Mouse (Mus musculus) left cerebral cortex, adult 11 months (tissue): Measurements from ENCODE around the gene Rbm17.
"Not testable (repeated sequence)": the region's sequence is repeated elsewhere in the genome, so short reads cannot be mapped to it uniquely, and the experiment has no call there.

Experiments
- DNase-seq: peaks from one replicate; pipeline ENCODE4 v3.0.0; 2022; ENCODE audit warnings: low spot score

Gene Rbm17

DNA sequence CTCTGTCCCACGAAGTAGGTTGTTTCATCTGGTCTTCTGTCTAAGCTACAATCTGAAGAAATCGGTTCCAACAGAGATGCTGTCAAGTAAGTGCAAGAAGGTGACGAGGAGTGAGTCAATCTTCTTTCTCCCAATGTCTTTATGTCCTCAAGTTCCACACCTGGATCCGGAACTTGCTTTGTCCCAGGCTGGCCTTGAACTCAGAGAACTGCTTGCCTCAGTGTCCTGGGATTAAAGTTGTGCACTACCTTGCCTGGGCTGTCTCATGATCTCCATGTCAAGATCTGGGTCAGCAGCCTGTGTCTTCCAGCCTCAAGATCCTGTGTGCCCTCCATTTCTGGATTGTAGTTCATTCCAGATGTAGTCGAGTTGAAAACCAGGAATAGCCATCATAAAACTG is at the start of gene Rbm17:
Gene Rbm17 (minus strand): TSS at position 101 of the 400 bp plus-strand sequence.
- no peak for DNase-seq

DNA sequence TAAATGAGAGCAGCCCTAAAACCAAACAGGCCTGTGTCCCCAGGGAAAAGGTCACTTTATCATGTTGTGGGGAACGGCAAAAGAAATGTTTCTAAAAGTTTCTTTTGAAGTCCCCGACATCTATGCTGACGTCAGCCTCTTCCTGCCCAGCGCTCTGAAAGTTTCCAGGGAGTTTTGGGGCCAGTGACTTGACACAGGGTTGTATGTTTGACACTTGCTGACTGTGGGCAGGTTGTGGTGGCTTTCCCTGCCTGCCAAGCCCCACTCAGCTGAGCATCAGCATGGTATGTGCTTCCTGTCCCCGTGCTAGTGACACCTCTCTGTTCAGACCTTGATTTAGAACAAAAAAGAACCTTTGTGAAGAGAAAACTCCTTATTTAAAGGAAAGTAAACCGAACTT is 49.4 kb upstream of the Rbm17 start:
- no peak for DNase-seq

DNA sequence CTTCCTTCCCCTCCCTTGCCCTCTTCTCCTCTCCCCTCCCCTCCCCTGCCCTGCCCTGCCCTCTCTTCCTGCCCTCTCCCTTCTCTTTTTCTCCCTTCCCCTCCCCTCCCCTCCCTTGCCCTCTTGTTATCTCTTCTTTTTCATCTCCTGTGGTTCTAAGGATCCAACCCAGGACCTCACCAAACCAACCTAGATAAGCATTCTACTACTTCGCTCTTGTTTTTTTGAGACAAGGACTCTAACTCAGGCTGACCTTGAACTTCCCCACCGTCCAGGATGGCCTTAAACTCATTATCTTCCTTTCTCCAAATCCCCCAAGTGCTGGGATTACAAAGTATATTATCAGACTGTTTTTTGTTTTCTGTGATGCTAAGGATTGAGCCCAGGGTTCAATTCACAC is 48.8 kb upstream of the Rbm17 start:
- no peak for DNase-seq

DNA sequence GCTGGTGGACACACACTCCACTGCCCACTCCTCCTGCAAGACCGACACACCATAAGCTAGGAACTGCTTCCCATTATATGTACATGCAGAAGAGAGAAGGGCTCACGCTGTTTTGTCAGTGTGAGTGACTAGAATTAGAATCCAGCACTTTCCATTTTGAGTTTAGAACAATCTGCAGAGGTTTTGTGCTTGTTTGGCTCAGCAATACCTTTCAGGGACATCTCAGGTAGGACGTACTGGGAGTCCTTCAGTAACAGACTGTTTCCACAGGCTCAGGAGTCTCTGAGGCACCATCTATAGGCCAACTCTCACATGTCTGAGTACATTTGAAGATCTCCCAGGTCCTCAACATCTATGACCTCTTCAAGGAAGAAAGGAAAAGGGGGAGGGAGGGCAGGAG is 48.2 kb upstream of the Rbm17 start:
- no peak for DNase-seq

DNA sequence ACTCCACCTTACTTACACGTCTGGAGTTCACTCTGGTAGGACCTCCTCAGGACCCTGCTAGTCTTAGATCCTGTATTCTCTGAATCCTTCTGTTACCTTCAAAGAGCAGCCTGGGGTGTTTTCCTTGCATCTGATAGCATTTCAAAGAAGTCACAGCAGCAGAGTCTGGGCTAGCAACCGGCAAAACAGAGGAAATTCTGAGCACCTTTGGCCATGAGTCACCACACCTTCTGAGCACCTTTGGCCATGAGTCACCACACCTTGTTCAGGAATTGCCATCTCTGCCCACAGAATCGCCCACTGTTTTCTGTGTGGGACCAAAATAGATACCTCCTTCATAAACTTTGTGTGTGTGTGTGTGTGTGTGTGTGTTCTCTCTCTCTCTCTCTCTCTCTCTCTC is 47.5 kb upstream of the Rbm17 start:
- no peak for DNase-seq

DNA sequence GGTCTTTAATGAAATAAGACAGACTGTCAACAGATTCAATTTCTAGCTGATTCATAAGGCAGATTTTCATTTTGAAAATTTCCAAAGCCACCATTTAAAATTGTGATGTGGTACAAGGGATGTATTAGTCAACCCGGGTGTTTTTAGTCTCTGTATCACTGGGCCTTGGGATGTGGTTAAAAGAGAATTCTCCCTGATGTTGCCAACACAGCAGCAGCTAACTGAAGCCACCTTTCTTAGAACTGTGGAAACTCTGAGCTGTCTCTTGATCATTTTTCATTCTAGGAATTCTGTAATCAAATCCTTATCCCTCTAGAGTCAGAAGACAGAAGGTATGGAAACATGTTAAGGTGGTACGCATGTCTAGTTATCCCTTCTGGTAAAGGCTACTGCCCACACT is 41.3 kb upstream of the Rbm17 start:
- DNase-seq = no peak

DNA sequence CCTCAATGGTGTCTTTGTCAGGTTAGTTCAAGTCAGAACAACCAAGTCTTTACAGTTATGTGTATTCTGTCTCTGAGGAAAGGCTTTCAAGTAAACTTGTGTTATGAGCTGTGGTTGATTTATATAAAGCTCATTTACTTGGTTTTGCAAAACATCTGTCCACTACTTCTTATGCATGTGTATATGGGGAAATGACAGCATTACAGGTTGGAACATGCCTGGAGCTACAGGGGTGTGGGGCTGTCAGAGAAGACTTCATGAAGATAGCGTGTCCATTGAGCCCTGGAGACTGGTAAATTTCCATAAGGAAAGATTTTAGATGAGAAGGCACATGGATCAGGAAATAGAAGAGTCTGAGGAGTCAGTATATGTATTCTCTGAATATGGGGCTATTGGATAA is 40.1 kb upstream of the Rbm17 start:
- DNase-seq = no peak

DNA sequence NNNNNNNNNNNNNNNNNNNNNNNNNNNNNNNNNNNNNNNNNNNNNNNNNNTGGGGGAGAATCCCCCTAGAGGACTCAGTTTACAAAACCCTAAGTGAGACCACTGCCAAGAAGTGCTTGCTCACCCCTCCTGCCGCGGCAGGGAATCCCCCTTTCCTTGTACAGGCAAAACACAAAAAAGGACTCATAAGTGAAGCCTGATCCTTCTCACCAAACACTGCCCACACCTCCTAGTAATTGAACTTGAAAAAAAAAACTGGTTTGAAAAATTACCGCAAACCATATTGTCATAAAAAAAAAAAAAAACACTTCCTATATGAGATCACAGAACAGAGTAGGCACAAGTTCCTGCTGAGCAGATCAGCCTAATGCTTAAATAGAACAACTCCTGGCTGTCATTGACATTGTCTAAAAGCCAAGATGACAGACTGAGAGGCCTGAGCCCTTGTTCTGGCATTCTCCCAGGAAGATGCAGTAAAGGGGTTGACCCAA is 38.5 kb upstream of the Rbm17 start, which contains the start of gene Il2ra:
Gene Il2ra (plus strand): TSS at position 357 of the 491 bp plus-strand sequence.
- DNase-seq = no peak

DNA sequence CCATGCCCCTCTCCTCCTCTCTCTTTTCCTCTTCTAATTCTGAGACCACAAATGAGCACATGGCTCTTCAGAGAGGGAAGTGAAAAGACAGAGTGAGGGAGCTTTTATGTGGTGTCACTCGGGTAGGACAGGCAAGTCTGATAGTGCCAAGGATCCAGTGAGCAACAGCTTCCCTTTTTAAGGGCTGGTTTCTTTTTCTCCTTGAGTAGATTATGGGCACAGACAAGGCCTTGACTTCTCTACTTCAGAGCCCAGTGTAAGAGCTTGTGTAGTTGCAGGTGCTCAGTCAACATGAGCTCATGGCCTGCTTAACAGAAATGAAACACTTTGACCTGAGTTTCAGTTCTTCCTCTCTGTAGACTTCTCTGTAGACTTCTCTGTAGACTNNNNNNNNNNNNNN is 33.2 kb upstream of the Rbm17 start:
- no peak for DNase-seq

DNA sequence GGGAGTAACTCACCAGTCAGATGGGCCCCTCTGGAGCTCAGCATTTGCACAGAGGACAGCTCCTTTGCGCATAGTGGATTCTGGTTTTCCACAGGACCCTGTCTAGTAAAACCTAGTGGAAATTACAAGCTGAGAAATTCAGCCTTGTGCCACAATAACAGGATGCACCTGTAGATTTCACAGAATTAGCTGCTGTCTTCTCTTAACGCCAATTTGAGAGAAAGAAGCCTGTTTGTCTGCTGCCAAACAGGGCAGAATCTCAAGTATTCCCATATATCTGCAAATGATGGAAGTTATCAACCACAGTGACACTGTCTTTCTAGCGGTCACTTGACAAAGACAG is 32.2 kb upstream of the Rbm17 start:
- DNase-seq = no peak

DNA sequence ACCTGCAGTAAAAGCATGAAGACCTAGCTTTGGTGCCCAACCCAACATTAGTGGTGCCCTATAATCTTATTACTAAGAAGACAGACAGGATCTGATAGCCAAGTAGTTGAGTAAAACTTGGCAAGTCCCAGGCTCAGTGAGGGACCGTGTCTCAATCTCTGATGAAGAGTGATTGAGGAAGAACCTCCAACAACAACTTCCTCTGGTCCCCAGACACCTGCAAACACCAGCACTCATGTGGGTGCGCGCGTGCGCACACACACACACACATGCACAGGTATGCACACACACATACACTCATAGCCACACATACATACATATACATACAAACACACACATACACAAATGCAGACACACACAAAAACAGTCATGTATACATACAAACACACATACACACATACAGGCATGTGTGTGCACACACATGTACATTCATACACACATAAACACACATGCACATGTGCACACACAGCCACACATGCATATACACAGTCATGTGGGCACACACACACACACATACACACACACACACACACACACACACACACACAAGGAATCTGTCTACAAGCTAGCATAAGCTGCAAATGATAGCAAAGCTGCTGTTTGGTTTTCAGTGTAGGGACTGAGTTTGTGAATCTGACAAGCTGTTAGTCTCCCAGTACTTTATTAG is 31.7 kb upstream of the Rbm17 start:
- no peak for DNase-seq

DNA sequence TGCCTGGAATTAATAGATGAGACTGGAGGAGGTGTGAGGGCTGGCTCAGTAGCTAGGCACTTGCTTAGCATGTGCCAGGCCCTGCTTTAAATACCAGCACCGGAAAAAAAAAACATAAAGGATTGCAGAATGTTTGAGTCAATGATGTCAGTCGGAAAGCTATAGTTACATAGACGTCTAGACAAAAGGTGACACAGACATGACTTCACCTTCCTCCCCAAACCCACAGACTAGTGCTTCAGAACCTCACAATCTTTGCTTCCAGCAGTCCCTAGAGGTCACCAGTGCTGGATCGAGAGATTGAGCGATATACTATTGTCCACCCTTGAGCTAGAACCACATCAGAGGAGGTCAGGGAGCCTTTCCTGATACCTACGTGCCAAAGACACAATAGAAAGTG is 31.1 kb upstream of the Rbm17 start:
- no peak for DNase-seq

DNA sequence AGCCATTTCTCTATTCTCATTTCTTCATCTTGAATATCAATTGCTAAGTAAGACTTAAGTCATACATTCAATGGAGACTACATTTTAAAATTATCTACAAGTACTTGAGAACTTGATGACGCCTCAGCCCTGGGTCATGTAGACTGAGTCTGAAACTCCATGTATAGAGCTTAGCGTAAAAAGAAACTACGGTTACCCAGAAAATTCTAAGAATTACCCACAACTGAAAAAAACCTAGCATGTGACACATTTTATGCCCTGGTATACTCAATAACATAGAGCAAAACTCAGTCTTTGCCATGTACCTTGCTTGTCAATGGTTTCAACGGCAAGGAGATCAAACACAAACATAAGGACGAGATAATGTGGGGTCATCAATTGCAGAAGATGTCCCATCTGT is 21.9 kb upstream of the Rbm17 start, which contains the start of gene Gm17490:
Gene Gm17490 (minus strand): TSS at position 375 of the 400 bp plus-strand sequence.
- no peak for DNase-seq

DNA sequence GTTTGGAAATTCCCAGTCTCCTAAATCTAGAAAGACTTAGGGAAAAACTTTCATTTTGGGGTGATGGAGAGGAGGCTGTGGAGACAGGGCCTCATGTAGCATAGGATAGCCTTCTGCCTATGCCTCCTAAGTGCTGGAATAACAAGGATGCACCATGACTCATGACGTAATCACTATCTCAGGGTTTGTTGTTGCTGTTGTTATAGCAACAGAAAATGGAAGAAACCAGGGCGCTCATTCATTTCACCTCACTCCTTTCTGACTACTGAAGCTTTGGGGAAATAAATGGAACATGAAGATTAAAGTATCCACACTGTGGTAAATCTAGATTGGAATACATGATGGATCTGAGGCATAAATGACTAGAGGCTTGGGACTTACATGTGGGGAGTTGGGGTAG is 19.8 kb upstream of the Rbm17 start:
- no peak for DNase-seq

DNA sequence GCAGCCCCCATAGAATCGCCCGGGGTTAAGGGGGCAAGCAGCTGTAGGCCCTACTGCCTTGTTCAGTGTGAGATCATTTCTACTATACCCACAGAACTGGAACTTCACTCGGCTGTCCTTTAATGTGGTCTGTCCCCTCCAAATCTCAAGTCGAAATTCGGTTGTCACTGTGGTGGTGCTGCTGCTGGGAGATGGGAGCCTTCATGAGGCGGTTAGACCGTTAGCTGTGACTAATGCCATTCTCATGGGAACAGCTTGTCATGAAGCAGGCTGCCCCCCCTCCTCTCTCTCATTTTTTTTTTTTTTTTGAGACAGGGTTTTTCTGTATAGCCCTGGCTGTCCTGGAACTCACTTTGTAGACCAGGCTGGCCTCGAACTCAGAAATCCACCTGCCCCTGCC is 19.2 kb upstream of the Rbm17 start:
- DNase-seq = no peak

DNA sequence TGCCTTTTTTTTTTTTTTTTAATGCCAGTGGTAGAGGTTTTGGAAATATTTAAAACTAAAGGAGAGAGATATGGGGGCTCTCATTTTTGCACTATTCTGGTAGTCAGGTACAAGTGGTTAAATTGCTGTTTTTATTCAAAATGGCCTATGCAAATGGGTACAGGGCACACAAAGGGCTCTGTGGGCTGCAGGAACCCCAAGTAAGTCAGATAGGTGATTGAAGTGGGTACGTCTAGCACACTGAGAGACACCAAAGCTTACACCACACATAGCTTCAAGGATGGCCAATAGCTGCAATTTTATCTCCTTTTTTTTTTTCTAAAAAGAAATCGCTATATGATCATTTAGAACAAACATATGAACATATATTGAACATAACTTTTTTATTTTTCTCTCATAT is 15.6 kb upstream of the Rbm17 start:
- no peak for DNase-seq

DNA sequence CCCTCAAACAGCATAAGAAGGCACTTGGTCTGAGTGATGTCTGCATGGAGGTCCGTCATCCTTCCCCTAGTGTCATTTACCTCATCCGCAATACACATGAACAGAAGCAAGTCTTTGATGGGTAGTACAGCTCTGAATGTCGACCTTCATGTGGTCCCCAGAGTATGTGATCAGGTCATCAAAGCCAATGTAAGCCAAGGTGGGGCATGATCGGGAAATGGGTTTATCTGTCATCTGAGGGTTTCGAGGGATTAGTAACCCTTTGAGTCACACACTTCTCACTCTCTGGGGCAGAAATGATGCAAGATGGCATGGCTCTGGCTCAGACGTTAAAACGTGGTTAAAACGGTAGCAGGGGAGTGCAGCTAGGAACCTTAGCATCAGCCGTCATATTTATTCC is 12.9 kb upstream of the Rbm17 start:
- no peak for DNase-seq

DNA sequence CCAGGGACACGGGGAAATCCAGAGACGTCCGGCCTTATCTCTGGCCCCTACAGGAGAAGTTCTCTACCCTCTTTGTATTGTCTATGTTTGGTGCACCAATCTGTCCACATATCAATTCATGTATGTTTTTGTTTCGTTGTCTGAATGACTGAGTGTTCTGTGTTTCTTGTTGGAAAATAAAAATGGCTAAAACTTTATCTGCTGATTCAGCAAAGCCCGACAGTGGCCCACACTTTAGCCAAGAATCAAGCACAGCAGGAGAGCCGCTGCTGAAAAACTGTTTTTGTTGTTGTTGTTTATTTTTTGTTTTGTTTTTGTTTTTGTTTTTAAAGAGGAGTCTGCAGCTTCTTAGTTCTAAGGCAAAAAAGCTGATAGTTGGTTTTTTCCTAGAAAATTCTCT is 9.0 kb upstream of the Rbm17 start:
- DNase-seq = not testable (repeated sequence)

DNA sequence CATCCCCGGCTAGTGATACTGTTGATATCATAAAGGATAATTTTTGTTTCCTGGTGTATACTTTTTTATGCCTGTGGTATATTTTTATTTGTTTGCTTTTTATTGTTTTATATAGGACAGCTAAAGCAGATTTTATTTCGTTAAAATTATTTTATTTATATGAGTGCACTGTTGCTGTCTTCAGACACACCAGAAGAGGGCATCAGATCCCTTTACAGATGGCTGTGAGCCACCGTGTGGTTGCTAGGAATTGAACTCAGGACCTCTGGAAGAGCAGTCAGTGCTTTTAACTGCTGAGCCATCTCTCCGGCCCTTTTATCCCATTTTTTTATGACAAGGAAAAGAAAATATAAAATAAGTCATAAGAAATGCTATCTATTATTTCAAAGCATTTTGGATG is 2.8 kb upstream of the Rbm17 start:
- not testable (repeated sequence) for DNase-seq

DNA sequence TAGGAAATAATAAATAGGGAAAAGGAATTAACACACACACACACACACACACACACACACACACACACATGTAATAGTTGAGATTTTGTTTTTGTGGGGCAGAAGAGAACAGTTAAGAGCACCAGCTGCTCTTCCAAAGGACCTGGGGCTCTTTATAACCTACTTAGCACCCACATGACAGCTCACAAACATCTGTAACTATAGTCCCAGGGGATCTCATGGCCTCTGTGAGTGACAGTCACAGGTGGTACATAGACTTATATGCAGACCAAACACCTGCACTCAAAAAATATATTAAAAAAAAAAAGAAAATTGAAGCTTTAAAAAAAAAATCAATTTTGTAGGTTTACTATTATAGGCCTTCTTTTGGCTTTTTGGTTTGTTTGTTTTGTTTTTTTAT is 958 bp upstream of the Rbm17 start:
- DNase-seq = no peak

DNA sequence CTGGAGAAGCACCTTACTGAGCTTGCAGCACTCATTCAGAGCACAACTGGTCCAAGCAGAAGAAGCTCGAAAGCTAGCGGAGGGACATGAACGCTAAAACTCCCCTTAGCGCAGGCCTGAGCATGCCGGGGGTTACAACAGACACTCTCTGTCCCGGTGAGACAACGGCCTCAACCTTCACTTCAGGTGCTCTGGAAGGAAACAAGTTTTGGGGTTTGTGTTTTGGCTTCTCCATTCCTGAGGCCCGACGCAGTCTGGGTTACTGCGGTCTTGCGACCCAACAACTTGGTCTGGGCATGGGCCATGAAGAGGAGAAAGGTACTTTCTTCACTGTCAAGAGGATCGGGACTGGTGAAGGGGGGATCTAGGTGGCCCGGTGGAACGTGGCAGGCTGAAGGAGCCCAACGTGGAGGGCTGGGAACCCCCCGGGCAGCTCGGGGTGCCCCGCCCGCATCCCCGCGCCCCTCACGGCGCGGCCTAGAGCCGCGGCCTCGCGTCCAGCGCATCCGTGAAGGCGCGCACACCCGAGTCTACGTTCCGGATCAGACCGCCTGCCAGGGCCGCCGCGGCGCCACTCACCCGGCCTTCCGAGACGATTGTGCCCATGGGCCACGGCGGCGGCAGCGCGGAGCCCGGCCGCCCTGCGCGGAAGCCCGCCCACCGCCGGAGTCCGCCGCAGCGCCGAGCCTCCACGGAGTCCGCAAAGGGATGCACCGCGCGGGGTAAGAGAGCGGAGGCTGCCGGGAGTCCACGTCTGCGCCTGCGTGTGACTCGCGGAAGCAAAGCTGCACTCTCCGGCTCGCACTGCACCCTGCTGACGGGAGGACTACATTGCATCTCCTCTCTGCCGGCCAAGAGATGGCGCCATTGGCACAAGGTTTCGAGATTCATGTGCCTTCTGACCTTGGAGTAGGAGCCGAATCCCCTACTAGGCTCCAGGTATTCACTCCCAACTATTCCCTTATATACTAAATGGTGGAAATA is 1.2 kb downstream of the Rbm17 start:
- peak; percentile 88 for DNase-seq

DNA sequence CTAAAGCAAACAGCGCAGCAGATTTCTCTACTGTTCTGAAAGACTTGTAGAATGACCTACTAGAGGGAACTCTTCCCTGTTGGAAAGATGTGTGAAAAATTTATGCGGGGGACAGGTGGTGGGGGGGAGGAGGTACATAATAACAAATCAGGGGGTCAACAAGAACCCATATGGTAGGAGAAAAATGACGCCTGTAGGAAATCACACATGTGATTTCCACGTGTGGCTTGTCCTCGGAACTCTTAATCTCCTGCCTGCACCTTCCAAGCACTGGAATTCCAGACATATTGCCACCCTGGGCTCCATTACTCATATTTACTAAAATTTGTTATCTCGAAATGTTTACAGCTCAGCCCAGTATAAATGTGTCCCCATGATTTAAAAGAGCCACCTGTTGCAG is 2.2 kb downstream of the Rbm17 start:
- no peak for DNase-seq

DNA sequence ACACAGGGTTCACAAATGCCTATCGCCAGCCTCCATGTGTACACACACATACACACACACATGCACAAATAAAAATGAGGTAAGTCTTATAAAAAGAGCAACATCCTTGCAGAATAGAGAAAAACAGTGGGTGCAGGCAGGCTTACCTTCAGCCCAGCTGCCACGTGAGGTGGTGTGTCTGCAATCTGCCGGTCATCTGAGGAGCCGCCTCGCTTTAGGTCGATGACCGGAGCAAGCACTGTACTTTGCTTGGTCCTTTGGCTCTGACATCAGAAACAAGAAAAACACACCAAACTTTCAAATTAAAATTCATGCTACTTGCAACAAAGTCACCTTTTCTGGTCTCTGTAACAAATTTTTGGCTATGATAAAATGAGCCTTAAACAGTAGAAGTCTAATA is 6.0 kb downstream of the Rbm17 start:
- no peak for DNase-seq
